Mouse (Mus musculus) kidney, embryonic 15.5 days (tissue): ENCODE measurements around the gene Shd. TPM values are rescaled to one million over a fixed set of nuclear protein-coding genes. Genes with fewer than 3 reads are reported as not detected.

ENCODE experiments used
- ATAC-seq: fragments of 200-750 bp; cut with Nextera tagmentation; replicated peaks from 2 replicates; pipeline ENCODE4 v1.8.0; 2017; ENCODE audit warnings: moderate TSS enrichment; ENCODE audit not compliant: low FRiP score
- H3K27ac ChIP-seq: fragments of 300-500 bp; sonication (generic); 2 replicates; pipeline ENCODE4 v1.5.1; 2015; ENCODE audit warnings: mild to moderate bottlenecking, inconsistent platforms
- H3K27me3 ChIP-seq: fragments of 300-500 bp; sonication (generic); 2 replicates; pipeline ENCODE4 v1.6.1; 2015; ENCODE audit warnings: inconsistent platforms
- H3K36me3 ChIP-seq: fragments of 300-500 bp; sonication (generic); 2 replicates; pipeline ENCODE4 v1.6.1; 2015; ENCODE audit warnings: inconsistent platforms
- H3K4me1 ChIP-seq: fragments of 300-500 bp; sonication (generic); 2 replicates; pipeline ENCODE4 v1.6.1; 2015; ENCODE audit warnings: inconsistent platforms
- H3K4me2 ChIP-seq: fragments of 300-500 bp; sonication (generic); 2 replicates; pipeline ENCODE4 v1.6.1; 2015; ENCODE audit warnings: moderate library complexity, mild to moderate bottlenecking, inconsistent platforms
- H3K4me3 ChIP-seq: fragments of 300-500 bp; sonication (generic); replicated peaks from 2 replicates; pipeline ENCODE4 v1.5.1; 2015; ENCODE audit warnings: mild to moderate bottlenecking, inconsistent platforms
- H3K9ac ChIP-seq: fragments of 300-500 bp; sonication (generic); 2 replicates; pipeline ENCODE4 v1.6.1; 2015; ENCODE audit warnings: mild to moderate bottlenecking, inconsistent platforms
- H3K9me3 ChIP-seq: fragments of 300-500 bp; sonication (generic); replicated peaks from 2 replicates; pipeline ENCODE4 v1.6.1; 2016; ENCODE audit warnings: inconsistent platforms
- WGBS: fragments of 180-500 bp; shearing (Covaris S2); methylation state at CpG from one replicate; pipeline ENCODE4 v1.1.7; 2015; ENCODE audit warnings: mixed read lengths; 5-methylcytosine and 5-hydroxymethylcytosine counted together
- polyA plus RNA-seq: library from polyadenylated mRNA; unstranded; fragments of >200 nt; fragmentation: Nextera tagmentation; extraction: Ambion mirVana; gene quantifications from 2 replicates; pipeline ENCODE4 v1.2.1, GENCODE M21; 2015

Gene Shd
- polyA plus RNA-seq, 1 experiment from 2014 or later, result 28.8 TPM

- H3K27me3 ChIP-seq, result no peaks in the 10 kb centered on the region
- H3K4me1 ChIP-seq, result peaks cover 34% of the 10 kb centered on the region
- H3K36me3 ChIP-seq, result peaks cover 43% of the 10 kb centered on the region
- no peaks in the 10 kb centered on the region for H3K9me3 ChIP-seq
- H3K27ac ChIP-seq, result 0 out of 2 replicates have a peak overlapping the region, but pooled peaks have one; percentile 10
- ATAC-seq, result no peak
- 0 out of 2 replicates have a peak overlapping the region, but pooled peaks have one; percentile 92 for H3K9ac ChIP-seq
- H3K4me2 ChIP-seq, result peak overlapping the region; percentile 97
- peak overlapping the region; percentile 94 for H3K4me3 ChIP-seq
- 8% methylated on average over 9 of the region's 9 CpGs for WGBS
Measured at GRCm38 (mm10) chr17:56010681-56011080, 40.4 kb downstream of the Shd start.

DNA sequence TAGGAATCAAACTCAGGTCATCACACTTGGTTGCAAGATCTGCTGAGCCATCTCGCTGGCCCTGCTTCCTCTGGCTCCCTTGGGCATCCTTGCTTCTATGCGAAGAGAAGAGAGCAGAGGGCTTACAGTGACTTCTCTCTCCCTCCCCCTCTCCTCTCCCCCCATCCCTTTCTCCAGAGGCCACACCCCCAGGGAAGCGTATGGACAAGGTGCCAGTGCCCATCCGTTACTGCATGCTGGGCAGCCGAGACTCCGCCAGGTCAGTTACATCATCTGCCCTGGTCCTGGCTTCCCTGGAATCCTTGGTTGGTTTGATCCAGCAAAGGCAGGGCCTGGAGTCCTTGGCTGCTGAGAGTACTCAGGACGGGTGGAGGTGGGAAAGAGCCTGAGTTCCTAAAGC lies 41.2 kb downstream of the Shd start:
- no peaks in the 10 kb centered on the region for H3K27me3 ChIP-seq
- peaks cover 51% of the 10 kb centered on the region for H3K36me3 ChIP-seq
- H3K4me1 ChIP-seq, result peaks cover 34% of the 10 kb centered on the region
- no peak for ATAC-seq
- no peak overlapping the region for H3K9ac ChIP-seq
- 88% methylated on average over 7 of the region's 7 CpGs for WGBS
- H3K27ac ChIP-seq, result no peak overlapping the region
- H3K4me2 ChIP-seq, result no peak overlapping the region
- no peak overlapping the region for H3K4me3 ChIP-seq
- no peaks in the 10 kb centered on the region for H3K9me3 ChIP-seq

GRCm38 (mm10) chr17:56015293-56015692 lies 45.0 kb downstream of the Shd start:
- Histone ChIP-seq H3K27ac (no peak overlapping the region), H3K9me3 (no peaks in the 10 kb centered on the region), H3K27me3 (no peaks in the 10 kb centered on the region), H3K4me1 (peaks cover 10% of the 10 kb centered on the region), H3K4me2 (no peak overlapping the region), H3K36me3 (peaks cover 89% of the 10 kb centered on the region), H3K4me3 (no peak overlapping the region), H3K9ac (no peak overlapping the region)
- WGBS, result 92% methylated on average over 9 of the region's 9 CpGs
- no peak for ATAC-seq

DNA sequence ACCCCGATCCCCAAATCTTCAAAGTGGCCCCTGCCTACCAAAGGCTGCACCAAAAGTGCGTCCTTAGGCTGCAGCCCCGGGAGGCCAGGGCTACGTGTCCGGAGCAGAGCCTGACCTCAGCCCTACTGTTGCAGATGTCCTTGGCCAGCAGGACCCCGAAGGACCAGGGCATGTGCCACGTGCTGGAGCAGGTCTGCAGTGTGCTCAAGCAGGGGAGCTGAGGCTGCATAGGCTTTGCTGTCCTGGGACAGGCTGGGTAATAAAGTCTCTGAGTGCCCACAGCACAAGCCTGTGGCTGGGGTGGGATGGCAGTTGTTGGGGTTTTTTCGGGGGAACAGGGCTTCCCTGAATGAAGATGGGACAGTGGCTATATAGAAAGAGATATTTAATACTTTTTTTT lies 46.1 kb downstream of the Shd start:
- Histone ChIP-seq H3K9ac (no peak overlapping the region), H3K4me3 (no peak overlapping the region), H3K4me1 (0 out of 2 replicates have a peak, but pooled peaks cover 1% of the 10 kb centered on the region), H3K27me3 (no peaks in the 10 kb centered on the region), H3K36me3 (peaks cover 88% of the 10 kb centered on the region), H3K4me2 (no peak overlapping the region), H3K9me3 (no peaks in the 10 kb centered on the region), H3K27ac (no peak overlapping the region)
- 0 out of 2 replicates have a peak, but pooled peaks have one; percentile 8 for ATAC-seq
- whole genome bisulfite sequencing, result 75% methylated on average over 8 of the region's 8 CpGs

DNA sequence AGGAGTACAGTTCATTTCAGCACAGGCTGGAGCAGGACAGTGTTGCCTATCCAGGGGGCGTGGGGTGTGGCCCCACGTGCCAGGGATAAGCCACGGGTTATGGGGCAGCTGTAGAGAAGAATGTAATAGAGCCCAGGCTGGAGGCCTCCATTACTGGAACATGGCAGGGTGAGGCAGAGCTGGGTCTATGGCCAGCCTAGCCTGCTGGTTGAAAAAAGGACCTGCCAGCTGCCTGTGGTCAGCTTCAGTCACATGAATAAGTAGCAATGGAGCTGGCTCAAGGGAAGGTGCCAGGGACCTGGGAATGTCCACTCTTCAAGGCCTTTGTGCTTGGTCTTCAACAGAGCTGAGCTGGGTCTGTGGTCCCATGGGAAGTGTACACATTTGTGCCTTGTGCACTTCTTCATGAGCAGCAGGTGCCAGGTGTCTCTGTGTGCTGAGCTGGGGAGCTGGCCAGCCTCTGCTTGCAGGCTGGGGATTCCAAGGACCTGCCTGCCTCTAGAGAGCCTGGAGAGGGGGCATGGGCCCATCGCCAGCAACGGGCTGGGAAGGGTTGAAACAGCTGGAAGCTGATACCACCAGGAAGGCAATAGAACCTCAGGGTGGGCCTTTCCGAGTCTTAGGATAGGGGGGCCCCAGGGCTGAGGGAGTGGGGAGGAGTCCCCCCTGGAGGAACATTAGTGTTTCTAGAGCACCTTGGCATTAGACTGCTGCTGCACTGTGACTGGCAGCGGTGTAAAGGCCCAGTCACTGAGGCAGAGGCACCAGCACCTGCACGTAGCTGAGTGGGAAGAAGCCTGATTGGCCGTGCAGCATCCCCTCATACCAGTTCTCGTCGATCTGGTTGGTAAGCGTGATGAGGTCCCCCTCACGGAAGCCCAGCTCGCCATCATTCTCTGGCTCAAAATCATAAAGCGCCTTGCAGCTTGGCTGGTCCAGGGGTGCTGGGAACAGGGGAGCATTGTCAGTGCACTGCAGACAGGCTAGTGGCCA lies 46.8 kb downstream of the Shd start:
- Histone ChIP-seq H3K27me3 (no peaks in the 10 kb centered on the region), H3K4me2 (no peak overlapping the region), H3K27ac (no peak overlapping the region), H3K4me3 (no peak overlapping the region), H3K9ac (no peak overlapping the region), H3K36me3 (peaks cover 81% of the 10 kb centered on the region), H3K4me1 (peaks cover 3% of the 10 kb centered on the region; the same call in 1 of the 2 replicates), H3K9me3 (no peaks in the 10 kb centered on the region)
- no peak for ATAC-seq
- 80% methylated on average over 15 of the region's 15 CpGs for WGBS

- WGBS, result 88% methylated on average over 7 of the region's 7 CpGs
- Histone ChIP-seq H3K9me3 (no peaks in the 10 kb centered on the region), H3K4me1 (peaks cover 10% of the 10 kb centered on the region), H3K27ac (no peak overlapping the region), H3K4me3 (no peak overlapping the region), H3K27me3 (no peaks in the 10 kb centered on the region), H3K4me2 (no peak overlapping the region), H3K9ac (no peak overlapping the region), H3K36me3 (peaks cover 75% of the 10 kb centered on the region)
- ATAC-seq, result no peak
Measured at GRCm38 (mm10) chr17:56017848-56018247, 47.6 kb downstream of the Shd start.

DNA sequence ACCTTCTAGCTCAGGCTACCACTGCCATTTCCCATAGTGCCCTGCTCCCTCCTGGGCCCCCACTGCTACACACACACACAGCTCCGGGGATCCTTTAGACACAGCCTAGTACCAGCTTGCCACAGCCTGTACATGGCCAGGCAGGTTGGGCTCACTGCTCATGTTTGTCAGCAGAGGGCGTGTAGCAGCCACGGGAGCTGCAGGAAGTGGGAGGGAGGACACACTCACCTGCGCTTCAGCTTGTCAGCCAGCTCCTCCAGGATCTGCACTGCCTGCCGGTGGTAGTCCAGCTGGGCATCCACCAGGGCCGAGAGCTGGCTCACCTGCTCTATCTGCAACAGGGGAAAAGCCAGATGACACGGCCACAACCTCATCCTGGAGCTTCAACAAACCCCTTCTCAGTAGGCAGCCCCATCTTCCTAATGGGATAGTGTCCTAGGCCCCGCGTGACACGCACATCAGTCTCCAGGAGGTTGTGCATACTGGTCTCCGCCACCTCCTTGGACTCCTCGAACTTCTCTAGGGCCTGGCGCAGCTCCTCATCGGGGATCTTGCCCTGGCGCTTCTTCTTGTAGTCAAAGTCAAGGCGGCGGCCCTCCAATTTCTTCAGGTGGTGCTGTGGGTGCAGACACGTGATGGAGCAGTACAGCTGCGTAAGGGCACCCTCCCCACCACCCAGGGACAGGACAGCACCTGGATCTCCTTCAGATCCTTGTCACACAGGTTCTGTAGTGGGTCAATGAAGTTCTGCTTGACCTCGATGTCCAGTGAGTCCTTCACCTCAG lies 48.3 kb downstream of the Shd start:
- peaks cover 74% of the 10 kb centered on the region for H3K36me3 ChIP-seq
- ATAC-seq, result peak; percentile 38; the same call in 1 of the 2 replicates
- no peaks in the 10 kb centered on the region for H3K27me3 ChIP-seq
- H3K27ac ChIP-seq, result no peak overlapping the region
- no peak overlapping the region for H3K4me2 ChIP-seq
- WGBS, result 69% methylated on average over 20 of the region's 20 CpGs
- peaks cover 17% of the 10 kb centered on the region for H3K4me1 ChIP-seq
- no peak overlapping the region for H3K4me3 ChIP-seq
- H3K9me3 ChIP-seq, result no peaks in the 10 kb centered on the region
- no peak overlapping the region for H3K9ac ChIP-seq

GRCm38 (mm10) chr17:56020400-56021084 lies 50.3 kb downstream of the Shd start:
- H3K4me1 ChIP-seq, result peaks cover 29% of the 10 kb centered on the region
- no peak for ATAC-seq
- H3K9me3 ChIP-seq, result no peaks in the 10 kb centered on the region
- WGBS, result 89% methylated on average over 6 of the region's 6 CpGs
- H3K27me3 ChIP-seq, result no peaks in the 10 kb centered on the region
- H3K27ac ChIP-seq, result no peak overlapping the region
- H3K4me3 ChIP-seq, result no peak overlapping the region
- H3K36me3 ChIP-seq, result peaks cover 57% of the 10 kb centered on the region
- no peak overlapping the region for H3K9ac ChIP-seq
- H3K4me2 ChIP-seq, result no peak overlapping the region

DNA sequence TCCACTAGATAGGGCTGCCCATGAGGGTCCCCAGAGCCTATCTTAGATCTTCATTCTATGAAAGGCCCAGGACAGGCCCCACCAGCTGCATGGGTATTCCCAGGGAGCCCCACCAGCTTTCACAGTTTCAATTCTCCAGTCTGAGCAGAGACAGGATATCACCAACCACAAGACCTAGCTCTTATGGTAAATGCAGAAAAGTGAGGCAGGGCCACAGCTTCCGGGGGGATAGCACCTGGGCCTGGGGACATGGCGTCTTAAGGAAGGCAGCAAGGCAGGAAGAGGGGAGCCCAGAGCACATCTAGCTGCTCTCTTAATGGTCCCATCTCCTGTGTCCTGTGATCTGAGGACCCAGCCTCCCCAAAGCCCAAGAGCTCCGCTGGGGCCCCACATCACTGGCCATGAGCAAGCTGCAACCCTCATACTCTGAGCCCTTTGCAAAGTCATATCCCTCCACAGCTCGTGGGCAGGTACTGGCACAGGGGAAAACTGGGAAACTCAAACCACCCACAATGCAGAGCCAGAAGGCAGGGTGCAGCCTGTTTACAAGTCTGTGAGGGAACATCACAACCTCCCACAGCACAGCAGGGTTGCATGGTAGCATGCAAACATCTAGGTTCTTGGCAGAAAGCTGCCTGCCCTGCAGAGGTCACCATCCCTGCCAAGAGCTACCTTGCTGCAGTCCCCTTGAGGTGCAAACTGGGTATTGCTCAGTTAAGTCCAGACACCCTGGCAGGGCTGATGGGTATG lies 51.1 kb downstream of the Shd start:
- no peaks in the 10 kb centered on the region for H3K9me3 ChIP-seq
- WGBS, result 81% methylated on average over 4 of the region's 4 CpGs
- no peak for ATAC-seq

GRCm38 (mm10) chr17:56022131-56022988 lies 52.1 kb downstream of the Shd start:
- Histone ChIP-seq H3K9ac (no peak overlapping the region), H3K4me1 (peaks cover 42% of the 10 kb centered on the region), H3K9me3 (no peaks in the 10 kb centered on the region), H3K4me2 (no peak overlapping the region), H3K27me3 (no peaks in the 10 kb centered on the region), H3K27ac (no peak overlapping the region; the same call in 1 of the 2 replicates), H3K4me3 (no peak overlapping the region), H3K36me3 (peaks cover 45% of the 10 kb centered on the region)
- WGBS, result 45% methylated on average over 2 of the region's 2 CpGs
- no peak for ATAC-seq

More for the DNA sequence above, 51.1 kb downstream of the Shd start:
- Histone ChIP-seq H3K4me2 (no peak overlapping the region), H3K27ac (no peak overlapping the region; the same call in 1 of the 2 replicates), H3K4me3 (no peak overlapping the region), H3K27me3 (no peaks in the 10 kb centered on the region), H3K36me3 (peaks cover 51% of the 10 kb centered on the region), H3K9ac (no peak overlapping the region), H3K4me1 (peaks cover 37% of the 10 kb centered on the region)
